Mouse (Mus musculus) adrenal gland, postnatal 4 days (tissue): ENCODE measurements around the gene Cks2. TPM values are rescaled to one million over a fixed set of nuclear protein-coding genes. Genes with fewer than 3 reads are reported as not detected.

ENCODE experiments used
- DNase-seq, 2 experiments: peaks; one replicate each; pipeline ENCODE4 v3.0.0; 2021 to 2022; ENCODE audit warnings: low spot score in 2 of 2, mixed read lengths in 2 of 2
- long read RNA-seq, 2 experiments: library from polyadenylated mRNA; stranded (forward); transcript quantifications; one replicate each; pipeline ENCODE4 v2.0.0; 2021
- total RNA-seq, 2 experiments: library from RNA; stranded (reverse); gene quantifications; 2 replicates each; pipeline ENCODE4 v1.2.3; 2021

The Cks2 gene
- total RNA-seq = 10 to 100 TPM; 49.0 to 49.5 TPM
- long read RNA-seq, experiment 1, transcript Cks2-201 (3 exons, 692 nt) = major isoform, 33 of 37 reads
- long read RNA-seq, experiment 1, partial matches to known transcripts = 3 of 37 reads
- long read RNA-seq, experiment 1, other reads (novel, unspliced or antisense) = 1 of 37 reads
- long read RNA-seq, experiment 2, transcript Cks2-201 (3 exons, 692 nt) = major isoform, 32 of 40 reads
- long read RNA-seq, experiment 2, partial matches to known transcripts = 4 of 40 reads
- long read RNA-seq, experiment 2, other reads (novel, unspliced or antisense) = 4 of 40 reads

GRCm38 (mm10) chr13:51644829-51645789 is at the start of gene Cks2:
Gene Cks2, plus strand, starts transcription at chr13:51645232.
- peak; percentile 90 to 94 for DNase-seq

- no peak for DNase-seq
These were observed 49.6 kb upstream of the Cks2 start for GRCm38 (mm10) chr13:51595404-51595803.

GRCm38 (mm10) chr13:51598063-51598462 is 47.0 kb upstream of the Cks2 start:
- DNase-seq = no peak

- DNase-seq = no peak
These were observed 44.9 kb upstream of the Cks2 start for GRCm38 (mm10) chr13:51600169-51600568.

GRCm38 (mm10) chr13:51602764-51603163 is 42.3 kb upstream of the Cks2 start:
- DNase-seq = no peak

GRCm38 (mm10) chr13:51603221-51603893 is 41.7 kb upstream of the Cks2 start:
- no peak for DNase-seq

GRCm38 (mm10) chr13:51603894-51604244 is 41.2 kb upstream of the Cks2 start:
- DNase-seq = no peak

- DNase-seq = no peak
These were observed 35.8 kb upstream of the Cks2 start for GRCm38 (mm10) chr13:51609231-51609630.

GRCm38 (mm10) chr13:51611060-51611459 is 34.0 kb upstream of the Cks2 start:
- DNase-seq = no peak

- no peak for DNase-seq
These were observed 33.5 kb upstream of the Cks2 start for GRCm38 (mm10) chr13:51611500-51611899.

GRCm38 (mm10) chr13:51615815-51616214 is 29.2 kb upstream of the Cks2 start:
- no peak for DNase-seq

- no peak for DNase-seq
These were observed 28.5 kb upstream of the Cks2 start for GRCm38 (mm10) chr13:51616417-51617044.

GRCm38 (mm10) chr13:51617306-51617705 is 27.7 kb upstream of the Cks2 start:
- no peak for DNase-seq

GRCm38 (mm10) chr13:51617861-51618260 is 27.2 kb upstream of the Cks2 start:
- no peak for DNase-seq

GRCm38 (mm10) chr13:51618602-51619001 is 26.4 kb upstream of the Cks2 start:
- DNase-seq = no peak

GRCm38 (mm10) chr13:51622626-51623025 is 22.4 kb upstream of the Cks2 start:
- no peak for DNase-seq

- no peak for DNase-seq
These were observed 21.4 kb upstream of the Cks2 start for GRCm38 (mm10) chr13:51623678-51624077.

- DNase-seq = no peak
These were observed 16.7 kb upstream of the Cks2 start for GRCm38 (mm10) chr13:51628273-51628848.

- no peak for DNase-seq
These were observed 13.6 kb upstream of the Cks2 start for GRCm38 (mm10) chr13:51631354-51631992.

GRCm38 (mm10) chr13:51632560-51633218 is 12.3 kb upstream of the Cks2 start:
- DNase-seq = no peak
